In genomic region chr9:119155826-119156225, GRCm38 (mm10) we compare ENCODE assay signal across 9 mouse cellular contexts. TPM values are rescaled to one million over a fixed set of nuclear protein-coding genes. Genes with fewer than 3 reads are reported as not detected.
A peak's percentile ranks its signal among the peaks of the same experiment; 100 is the strongest.
DNase-seq lines count a peak whose midpoint lies in the region; ATAC-seq and TF ChIP-seq lines count a peak whose summit lies in the region.
"Had no signal": no experiment of that assay in that cellular context is flagged by ENCODE, and none has a peak within 500 bp of the region (broad histone marks: within the 10 kb centered on the region; RNA-seq: fewer than 3 reads in every experiment).

No protein-coding gene starts in this region.

- WGBS in neural tube, embryonic 14.5 days = 60% methylated on average over 7 of the region's 7 CpGs

- intact Hi-C loops in gastrocnemius, adult 2 months (cut with DNase I) = loop anchor here (5.0 to 10.0 kb wide), 3 partner anchors 36 to 196 kb away; no protein-coding TSS in a partner anchor

- H3K9ac ChIP-seq in neural tube, embryonic 14.5 days (replicated peaks; ENCODE audit: low read depth, low read length) = no peak overlapping the region

- no peaks in the 10 kb centered on the region for H3K9me3 ChIP-seq in neural tube, embryonic 14.5 days (ENCODE audit: control insufficient read depth, low read length)

- no peak for TF ChIP-seq CTCF in gastrocnemius, adult 2 months (IDR thresholded peaks at IDR 0.05)

- no peak overlapping the region for H3K27ac ChIP-seq in gastrocnemius, adult 2 months
- H3K27ac ChIP-seq in neural tube, embryonic 14.5 days (ENCODE audit: low read depth, low read length) = no peak overlapping the region

- no peak overlapping the region; the same call in 1 of the 2 replicates for H3K4me2 ChIP-seq in neural tube, embryonic 14.5 days (ENCODE audit: low read depth, low read length)

- H3K4me3 ChIP-seq in gastrocnemius, adult 2 months = no peak overlapping the region
- H3K4me3 ChIP-seq in neural tube, embryonic 14.5 days (ENCODE audit: low read depth, low read length) = 0 out of 2 replicates have a peak overlapping the region, but pooled peaks have one; percentile 44

- H3K36me3 ChIP-seq in neural tube, embryonic 14.5 days (ENCODE audit: control insufficient read depth, insufficient read depth, low read length) = no peaks in the 10 kb centered on the region

- DNase-seq in gastrocnemius, adult 2 months = peak; percentile 40
- no peak for DNase-seq in gastrocnemius, adult 8-10 months (ENCODE audit: low spot score in 2 of 2)
- peak; percentile 47 for DNase-seq in right cerebral cortex, postnatal 14 days
- DNase-seq in right cerebral cortex, postnatal 25 days = no peak
- DNase-seq in kidney, adult 9 months = peak; percentile 60
- DNase-seq in layer of hippocampus, adult 9-10 months (ENCODE audit: low spot score) = no peak

- no peak for ATAC-seq in neural tube, embryonic 14.5 days (ENCODE audit: low read depth)
- ATAC-seq in erythroid progenitor cell, adult 5-6 weeks (replicated peaks; ENCODE audit: low FRiP score, poor library complexity, severe bottlenecking) = no peak

- no peaks in the 10 kb centered on the region for H3K27me3 ChIP-seq in neural tube, embryonic 14.5 days (ENCODE audit: control insufficient read depth, insufficient read depth, low read length)

- H3K4me1 ChIP-seq in neural tube, embryonic 14.5 days (ENCODE audit: control insufficient read depth, insufficient read depth, low read length) = no peaks in the 10 kb centered on the region

RNA-seq across cellular contexts. Expression of gene Acaa1b, which starts 1.1 kb away (rescaled TPM):
- under 1 TPM; 0.46 to 0.84 TPM for total RNA-seq in gastrocnemius, adult 2 months (2021)
- total RNA-seq in gastrocnemius, adult 8-10 months (2022) = 1 to 10 TPM in 1 of 4 experiments, under 1 TPM in 3; 0.72 to 1.3 (median 0.81) TPM
- polyA plus RNA-seq in neural tube, embryonic 14.5 days (2014; fragmentation: Nextera tagmentation; extraction: Ambion mirVana) = 3.1 and 4.8 TPM in 2 replicates
- total RNA-seq in erythroid progenitor cell, adult 5-6 weeks (2015; ENCODE audit: low replicate concordance) = not detected in 2 replicates
- not detected in 2 replicates for total RNA-seq in erythroid progenitor cell, adult 5-6 weeks (2017; ENCODE audit: low replicate concordance)

RNA-seq across cellular contexts. Expression of gene Gm47289, which starts 3.1 kb away (rescaled TPM):
- not detected for total RNA-seq in gastrocnemius, adult 2 months (2021)
- not detected for total RNA-seq in gastrocnemius, adult 8-10 months (2022)
- not detected in 2 replicates for polyA plus RNA-seq in neural tube, embryonic 14.5 days (2014; fragmentation: Nextera tagmentation; extraction: Ambion mirVana)
- not detected in 2 replicates for total RNA-seq in erythroid progenitor cell, adult 5-6 weeks (2015; ENCODE audit: low replicate concordance)
- not detected in 2 replicates for total RNA-seq in erythroid progenitor cell, adult 5-6 weeks (2017; ENCODE audit: low replicate concordance)
- total RNA-seq: heart, adult 18-20 months had no signal

RNA-seq across cellular contexts. Expression of gene Slc22a13, which starts 53.1 kb away (rescaled TPM):
- not detected for total RNA-seq in gastrocnemius, adult 2 months (2021)
- not detected for total RNA-seq in gastrocnemius, adult 8-10 months (2022)
- polyA plus RNA-seq in neural tube, embryonic 14.5 days (2014; fragmentation: Nextera tagmentation; extraction: Ambion mirVana) = not detected in 2 replicates
- not detected in 2 replicates for total RNA-seq in erythroid progenitor cell, adult 5-6 weeks (2015; ENCODE audit: low replicate concordance)
- not detected in 2 replicates for total RNA-seq in erythroid progenitor cell, adult 5-6 weeks (2017; ENCODE audit: low replicate concordance)
- total RNA-seq: heart, adult 18-20 months had no signal

RNA-seq across cellular contexts. Expression of gene Dlec1, which starts 53.5 kb away (rescaled TPM):
- total RNA-seq in gastrocnemius, adult 2 months (2021) = not detected
- total RNA-seq in gastrocnemius, adult 8-10 months (2022) = not detected
- polyA plus RNA-seq in neural tube, embryonic 14.5 days (2014; fragmentation: Nextera tagmentation; extraction: Ambion mirVana) = 1.1 and 1.2 TPM in 2 replicates
- 0.36 TPM in 1 of 2 replicates, not detected in the other for total RNA-seq in erythroid progenitor cell, adult 5-6 weeks (2015; ENCODE audit: low replicate concordance)
- not detected in 2 replicates for total RNA-seq in erythroid progenitor cell, adult 5-6 weeks (2017; ENCODE audit: low replicate concordance)

Comparison
In these comparisons a context has a peak if more than half of its experiments do, and no peak if none do; other contexts are left out.
1. DNase-seq: peak in gastrocnemius, adult 2 months (single experiment), right cerebral cortex, postnatal 14 days (single experiment) and kidney, adult 9 months (single experiment); none in gastrocnemius, adult 8-10 months (0 of 2), right cerebral cortex, postnatal 25 days (single experiment) and layer of hippocampus, adult 9-10 months (single experiment).